Mouse (Mus musculus): ENCODE data around the gene Zxdc.

DNA sequence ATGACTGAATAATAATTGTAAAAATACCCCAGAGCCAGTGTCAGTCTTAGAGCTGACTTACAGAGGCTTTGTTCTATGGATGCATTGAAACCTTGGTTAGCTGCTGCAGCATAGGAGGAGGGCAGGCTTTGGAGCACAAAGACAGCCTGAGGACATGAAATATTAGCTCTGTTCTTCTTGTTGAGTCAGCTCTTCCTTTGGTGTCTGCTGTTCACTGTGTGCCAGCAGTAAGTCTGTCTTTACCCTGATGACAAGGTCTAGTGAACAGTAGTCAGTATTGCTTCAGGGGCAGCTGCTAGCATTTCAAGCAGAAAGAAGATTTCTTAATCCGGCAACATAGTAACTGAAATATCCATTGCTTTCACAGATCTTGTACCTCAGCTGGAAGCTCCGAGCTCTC lies 12.2 kb downstream of the Zxdc start:
- no peak for TF ChIP-seq NELFE (IDR thresholded peaks at IDR 0.05; ENCODE audit: low read depth, low read length)
- no peak for TF ChIP-seq POLR2AphosphoS2 (IDR thresholded peaks at IDR 0.05; ENCODE audit: low read length)
- TF ChIP-seq CTCF (IDR thresholded peaks at IDR 0.05 in 2 of 3, conservative IDR thresholded peaks at IDR 0.05 in 1 of 3; ENCODE audit: control insufficient read depth in 1 of 3, insufficient read depth in 1 of 3, low read depth in 2 of 3, low read length in 3 of 3, poor library complexity in 1 of 3, severe bottlenecking in 1 of 3) = no peak
- no peak for TF ChIP-seq MYC (IDR thresholded peaks at IDR 0.05; ENCODE audit: low read depth, low read length)
- TF ChIP-seq GATA1 (IDR thresholded peaks at IDR 0.05; ENCODE audit: low read depth, low read length) = no peak

Data from MEL (cell line).